Mouse (Mus musculus): ENCODE results near the gene Crat. TPM values are rescaled to one million over a fixed set of nuclear protein-coding genes. Genes with fewer than 3 reads are reported as not detected.

Crat gene
- polyA plus RNA-seq (2015; fragmentation: Nextera tagmentation; extraction: Ambion mirVana), result 22.2 and 23.0 TPM in 2 replicates

- Histone ChIP-seq H3K36me3 (peaks cover 15% of the 10 kb centered on the region; the same call in 1 of the 2 replicates), H3K4me3 (peak within 1 kb of the TSS; percentile 81), H3K27me3 (no peaks in the 10 kb centered on the region), H3K4me2 (peak within 1 kb of the TSS; percentile 75), H3K4me1 (replicated peaks) (peaks cover 58% of the 10 kb centered on the region), H3K9me3 (no peaks in the 10 kb centered on the region), H3K9ac (peak within 1 kb of the TSS; percentile 90), H3K27ac (replicated peaks) (peak within 1 kb of the TSS; percentile 98)
- WGBS, result under 1% methylated on average over 53 of the region's 58 CpGs
- ATAC-seq (ENCODE audit: low read depth), result peak; percentile 91
These were observed at the start of gene Crat for GRCm38 (mm10) chr2:30415157-30415935. Gene Crat (minus strand): TSS chr2:30415813.

GRCm38 (mm10) chr2:30464411-30464810 is 48.8 kb upstream of the Crat start:
- WGBS, result 71% methylated on average over 5 of the region's 5 CpGs
- H3K4me1 ChIP-seq (replicated peaks), result peaks cover 45% of the 10 kb centered on the region
- H3K36me3 ChIP-seq, result no peaks in the 10 kb centered on the region
- ATAC-seq (ENCODE audit: low read depth), result no peak
- 0 out of 2 replicates have a peak overlapping the region, but pooled peaks have one; percentile 24 for H3K4me3 ChIP-seq
- no peaks in the 10 kb centered on the region for H3K9me3 ChIP-seq
- no peaks in the 10 kb centered on the region for H3K27me3 ChIP-seq
- peak overlapping the region; percentile 51 for H3K4me2 ChIP-seq
- no peak overlapping the region; the same call in 1 of the 2 replicates for H3K9ac ChIP-seq
- no peak overlapping the region; the same call in 1 of the 2 replicates for H3K27ac ChIP-seq (replicated peaks)

- 4% methylated on average over 9 of the region's 9 CpGs for WGBS
- H3K27ac ChIP-seq (replicated peaks), result no peak overlapping the region; the same call in none of the 2 replicates
- peak; percentile 70 for ATAC-seq (ENCODE audit: low read depth)
- H3K9me3 ChIP-seq, result no peaks in the 10 kb centered on the region
- H3K27me3 ChIP-seq, result no peaks in the 10 kb centered on the region
- peak overlapping the region; percentile 62 for H3K9ac ChIP-seq
- H3K4me1 ChIP-seq (replicated peaks), result peaks cover 41% of the 10 kb centered on the region
- H3K4me3 ChIP-seq, result peak overlapping the region; percentile 24
- no peaks in the 10 kb centered on the region for H3K36me3 ChIP-seq
- peak overlapping the region; percentile 51 for H3K4me2 ChIP-seq
These were observed 48.3 kb upstream of the Crat start for GRCm38 (mm10) chr2:30463904-30464330.

- Histone ChIP-seq H3K4me1 (replicated peaks) (peaks cover 35% of the 10 kb centered on the region), H3K9me3 (no peaks in the 10 kb centered on the region), H3K4me3 (0 out of 2 replicates have a peak overlapping the region, but pooled peaks have one; percentile 24), H3K36me3 (no peaks in the 10 kb centered on the region), H3K27ac (replicated peaks) (no peak overlapping the region; the same call in 1 of the 2 replicates), H3K9ac (peak overlapping the region; percentile 62), H3K4me2 (peak overlapping the region; percentile 51), H3K27me3 (no peaks in the 10 kb centered on the region)
- ATAC-seq (ENCODE audit: low read depth), result peak; percentile 15; the same call in 1 of the 2 replicates
- 21% methylated on average over 5 of the region's 5 CpGs for WGBS
These were observed 47.7 kb upstream of the Crat start for GRCm38 (mm10) chr2:30463341-30463761.

GRCm38 (mm10) chr2:30459241-30459640 is 43.6 kb upstream of the Crat start:
- no peaks in the 10 kb centered on the region for H3K36me3 ChIP-seq
- H3K4me3 ChIP-seq, result no peak overlapping the region
- H3K27me3 ChIP-seq, result no peaks in the 10 kb centered on the region
- no peak overlapping the region for H3K27ac ChIP-seq (replicated peaks)
- H3K4me1 ChIP-seq (replicated peaks), result peaks cover 29% of the 10 kb centered on the region
- H3K9ac ChIP-seq, result no peak overlapping the region
- ATAC-seq (ENCODE audit: low read depth), result no peak
- WGBS, result 87% methylated on average over 6 of the region's 6 CpGs
- H3K9me3 ChIP-seq, result no peaks in the 10 kb centered on the region
- no peak overlapping the region for H3K4me2 ChIP-seq

GRCm38 (mm10) chr2:30458349-30458748 is 42.7 kb upstream of the Crat start:
- H3K4me2 ChIP-seq, result no peak overlapping the region
- H3K27me3 ChIP-seq, result no peaks in the 10 kb centered on the region
- H3K27ac ChIP-seq (replicated peaks), result no peak overlapping the region
- 86% methylated on average over 6 of the region's 6 CpGs for WGBS
- no peaks in the 10 kb centered on the region for H3K36me3 ChIP-seq
- no peak overlapping the region for H3K9ac ChIP-seq
- peaks cover 20% of the 10 kb centered on the region for H3K4me1 ChIP-seq (replicated peaks)
- H3K4me3 ChIP-seq, result no peak overlapping the region
- no peak for ATAC-seq (ENCODE audit: low read depth)
- no peaks in the 10 kb centered on the region for H3K9me3 ChIP-seq

- no peaks in the 10 kb centered on the region for H3K27me3 ChIP-seq
- no peaks in the 10 kb centered on the region for H3K9me3 ChIP-seq
- no peaks in the 10 kb centered on the region for H3K36me3 ChIP-seq
- H3K4me1 ChIP-seq (replicated peaks), result peaks cover 15% of the 10 kb centered on the region
- ATAC-seq (ENCODE audit: low read depth), result peak; percentile 37; the same call in 1 of the 2 replicates
- peak overlapping the region; percentile 49 for H3K9ac ChIP-seq
- WGBS, result 67% methylated on average over 13 of the region's 13 CpGs
- H3K27ac ChIP-seq (replicated peaks), result peak overlapping the region; percentile 78
- no peak overlapping the region for H3K4me2 ChIP-seq
- no peak overlapping the region for H3K4me3 ChIP-seq
These were observed 40.7 kb upstream of the Crat start for GRCm38 (mm10) chr2:30456104-30456980.

- Histone ChIP-seq H3K36me3 (peaks cover 9% of the 10 kb centered on the region), H3K9me3 (no peaks in the 10 kb centered on the region), H3K4me2 (no peak overlapping the region), H3K27me3 (no peaks in the 10 kb centered on the region), H3K4me1 (replicated peaks) (peaks cover 15% of the 10 kb centered on the region), H3K9ac (no peak overlapping the region), H3K4me3 (no peak overlapping the region), H3K27ac (replicated peaks) (no peak overlapping the region)
- WGBS, result 83% methylated on average over 5 of the region's 5 CpGs
- ATAC-seq (ENCODE audit: low read depth), result no peak
These were observed 39.0 kb upstream of the Crat start for GRCm38 (mm10) chr2:30454587-30454986.

- Histone ChIP-seq H3K4me3 (no peak overlapping the region), H3K27ac (replicated peaks) (no peak overlapping the region), H3K9me3 (no peaks in the 10 kb centered on the region), H3K4me2 (no peak overlapping the region), H3K9ac (no peak overlapping the region), H3K27me3 (no peaks in the 10 kb centered on the region), H3K36me3 (peaks cover 19% of the 10 kb centered on the region), H3K4me1 (replicated peaks) (peaks cover 15% of the 10 kb centered on the region)
- ATAC-seq (ENCODE audit: low read depth), result no peak
- 90% methylated on average over 3 of the region's 3 CpGs for WGBS
These were observed 38.0 kb upstream of the Crat start for GRCm38 (mm10) chr2:30453570-30453969.

GRCm38 (mm10) chr2:30451525-30451924 is 35.9 kb upstream of the Crat start:
- no peaks in the 10 kb centered on the region for H3K27me3 ChIP-seq
- no peak overlapping the region for H3K9ac ChIP-seq
- WGBS, result 83% methylated on average over 3 of the region's 3 CpGs
- H3K4me3 ChIP-seq, result no peak overlapping the region
- no peak overlapping the region for H3K27ac ChIP-seq (replicated peaks)
- ATAC-seq (ENCODE audit: low read depth), result no peak
- no peak overlapping the region for H3K4me2 ChIP-seq
- no peaks in the 10 kb centered on the region for H3K9me3 ChIP-seq
- H3K4me1 ChIP-seq (replicated peaks), result peaks cover 6% of the 10 kb centered on the region
- peaks cover 35% of the 10 kb centered on the region for H3K36me3 ChIP-seq

GRCm38 (mm10) chr2:30450530-30450929 is 34.9 kb upstream of the Crat start:
- H3K27ac ChIP-seq (replicated peaks), result no peak overlapping the region
- H3K4me2 ChIP-seq, result no peak overlapping the region
- no peak overlapping the region for H3K9ac ChIP-seq
- ATAC-seq (ENCODE audit: low read depth), result no peak
- H3K27me3 ChIP-seq, result no peaks in the 10 kb centered on the region
- H3K4me1 ChIP-seq (replicated peaks), result peaks cover 2% of the 10 kb centered on the region
- H3K36me3 ChIP-seq, result peaks cover 44% of the 10 kb centered on the region
- H3K4me3 ChIP-seq, result no peak overlapping the region
- 57% methylated on average over 1 of the region's 1 CpGs for WGBS
- no peaks in the 10 kb centered on the region for H3K9me3 ChIP-seq

GRCm38 (mm10) chr2:30448371-30448770 is 32.8 kb upstream of the Crat start:
- ATAC-seq (ENCODE audit: low read depth), result no peak
- Histone ChIP-seq H3K36me3 (peaks cover 58% of the 10 kb centered on the region), H3K4me3 (no peak overlapping the region), H3K27ac (replicated peaks) (no peak overlapping the region), H3K9me3 (no peaks in the 10 kb centered on the region), H3K9ac (no peak overlapping the region), H3K4me1 (replicated peaks) (peaks cover 23% of the 10 kb centered on the region), H3K27me3 (no peaks in the 10 kb centered on the region), H3K4me2 (no peak overlapping the region)
- 94% methylated on average over 7 of the region's 7 CpGs for WGBS
